Mouse (Mus musculus): ENCODE measurements around the gene Taar7f.
"Not testable (repeated sequence)": the region's sequence is repeated elsewhere in the genome, so short reads cannot be mapped to it uniquely, and the experiment has no call there.

Gene Taar7f

GRCm38 (mm10) chr10:24049210-24049609 lies at the start of gene Taar7f:
TSS of gene Taar7f (plus strand) at chr10:24049510.
- DNase-seq (ENCODE audit: extremely low spot score, low read depth, low spot score), result no peak

- no peak for DNase-seq (ENCODE audit: extremely low spot score, low read depth, low spot score)
Measured at GRCm38 (mm10) chr10:23999639-24000038, 49.7 kb upstream of the Taar7f start, which contains the start of gene Taar7b. TSS of gene Taar7b (plus strand) at chr10:23999939.

GRCm38 (mm10) chr10:24006442-24006841 lies 42.9 kb upstream of the Taar7f start:
- DNase-seq (ENCODE audit: extremely low spot score, low read depth, low spot score), result no peak

GRCm38 (mm10) chr10:24007034-24007433 lies 42.3 kb upstream of the Taar7f start:
- DNase-seq (ENCODE audit: extremely low spot score, low read depth, low spot score), result no peak

GRCm38 (mm10) chr10:24008143-24008542 lies 41.2 kb upstream of the Taar7f start:
- no peak for DNase-seq (ENCODE audit: extremely low spot score, low read depth, low spot score)

- DNase-seq (ENCODE audit: extremely low spot score, low read depth, low spot score), result no peak
Measured at GRCm38 (mm10) chr10:24026922-24027321, 22.4 kb upstream of the Taar7f start, which contains the start of gene Taar7d. TSS of gene Taar7d (plus strand) at chr10:24027222.

- no peak for DNase-seq (ENCODE audit: extremely low spot score, low read depth, low spot score)
Measured at GRCm38 (mm10) chr10:24031347-24031746, 18.0 kb upstream of the Taar7f start.

GRCm38 (mm10) chr10:24037314-24037713 lies 12.0 kb upstream of the Taar7f start, which contains the start of gene Taar7e:
TSS of gene Taar7e (plus strand) at chr10:24037614.
- DNase-seq (ENCODE audit: extremely low spot score, low read depth, low spot score), result no peak

GRCm38 (mm10) chr10:24040120-24040869 lies 9.0 kb upstream of the Taar7f start:
- DNase-seq (ENCODE audit: extremely low spot score, low read depth, low spot score), result no peak

GRCm38 (mm10) chr10:24052039-24052438 lies 2.7 kb downstream of the Taar7f start:
- DNase-seq (ENCODE audit: extremely low spot score, low read depth, low spot score), result no peak

GRCm38 (mm10) chr10:24058986-24059385 lies 9.7 kb downstream of the Taar7f start:
- no peak for DNase-seq (ENCODE audit: extremely low spot score, low read depth, low spot score)

GRCm38 (mm10) chr10:24074751-24075150 lies 25.4 kb downstream of the Taar7f start:
- DNase-seq (ENCODE audit: extremely low spot score, low read depth, low spot score), result not testable (repeated sequence)

- DNase-seq (ENCODE audit: extremely low spot score, low read depth, low spot score), result not testable (repeated sequence)
Measured at GRCm38 (mm10) chr10:24076200-24076599, 26.9 kb downstream of the Taar7f start, which contains the start of gene Taar8a. TSS of gene Taar8a (plus strand) at chr10:24076500.

- DNase-seq (ENCODE audit: extremely low spot score, low read depth, low spot score), result peak; percentile 16
Measured at GRCm38 (mm10) chr10:24080166-24080565, 30.9 kb downstream of the Taar7f start.

GRCm38 (mm10) chr10:24085936-24086335 lies 36.6 kb downstream of the Taar7f start:
- DNase-seq (ENCODE audit: extremely low spot score, low read depth, low spot score), result no peak

GRCm38 (mm10) chr10:24086555-24086954 lies 37.2 kb downstream of the Taar7f start:
- DNase-seq (ENCODE audit: extremely low spot score, low read depth, low spot score), result no peak

GRCm38 (mm10) chr10:24087168-24087567 lies 37.9 kb downstream of the Taar7f start:
- no peak for DNase-seq (ENCODE audit: extremely low spot score, low read depth, low spot score)

- DNase-seq (ENCODE audit: extremely low spot score, low read depth, low spot score), result no peak
Measured at GRCm38 (mm10) chr10:24092194-24092593, 42.9 kb downstream of the Taar7f start, which contains the start of gene Taar8b. TSS of gene Taar8b (minus strand) at chr10:24092294.

GRCm38 (mm10) chr10:24097010-24097409 lies 47.7 kb downstream of the Taar7f start:
- DNase-seq (ENCODE audit: extremely low spot score, low read depth, low spot score), result not testable (repeated sequence)
